Mouse (Mus musculus) liver, embryonic 11.5 days (tissue): Measurements from ENCODE around the gene Fbxw9. TPM values are rescaled to one million over a fixed set of nuclear protein-coding genes. Genes with fewer than 3 reads are reported as not detected.

Experiments
- ATAC-seq: fragments of 200-750 bp; cut with Nextera tagmentation; replicated peaks from 2 replicates; pipeline ENCODE4 v1.8.0; 2017; ENCODE audit warnings: moderate number of reproducible peaks, mild to moderate bottlenecking, moderate TSS enrichment, moderate library complexity; ENCODE audit not compliant: low FRiP score
- DNase-seq: peaks from one replicate; pipeline ENCODE4 v3.0.0-alpha.2; 2017; ENCODE audit warnings: low spot score
- H3K27ac ChIP-seq: fragments of 300-500 bp; sonication (generic); 2 replicates; pipeline ENCODE4 v1.5.1; 2014; ENCODE audit warnings: mild to moderate bottlenecking, low read depth, low read length, control low read depth
- H3K27me3 ChIP-seq: fragments of 300-500 bp; sonication (generic); replicated peaks from 2 replicates; pipeline ENCODE4 v1.6.1; 2014; ENCODE audit warnings: low read length, mixed read lengths; ENCODE audit not compliant: control insufficient read depth, insufficient read depth
- H3K36me3 ChIP-seq: fragments of 300-500 bp; sonication (generic); 2 replicates; pipeline ENCODE4 v1.6.1; 2014; ENCODE audit warnings: mild to moderate bottlenecking, low read length, moderate library complexity, mixed read lengths; ENCODE audit not compliant: control insufficient read depth, insufficient read depth
- H3K4me1 ChIP-seq: fragments of 300-500 bp; sonication (generic); replicated peaks from 2 replicates; pipeline ENCODE4 v1.6.1; 2014; ENCODE audit warnings: low read length, mixed read lengths; ENCODE audit not compliant: control insufficient read depth, insufficient read depth
- H3K4me2 ChIP-seq: fragments of 300-500 bp; sonication (generic); 2 replicates; pipeline ENCODE4 v1.6.1; 2014; ENCODE audit warnings: mild to moderate bottlenecking, control low read depth, moderate library complexity
- H3K4me3 ChIP-seq: fragments of 300-500 bp; sonication (generic); 2 replicates; pipeline ENCODE4 v1.5.1; 2014; ENCODE audit warnings: low read depth, low read length, control low read depth
- H3K9ac ChIP-seq: fragments of 300-500 bp; sonication (generic); 2 replicates; pipeline ENCODE4 v1.6.1; 2014; ENCODE audit warnings: low read depth, low read length, control low read depth
- H3K9me3 ChIP-seq: fragments of 300-500 bp; sonication (generic); 2 replicates; pipeline ENCODE4 v1.6.1; 2016; ENCODE audit warnings: low read length, inconsistent platforms, mixed read lengths; ENCODE audit not compliant: control insufficient read depth
- WGBS: fragments of 180-500 bp; shearing (Covaris S2); extraction: QIAGEN DNeasy Blood & Tissue Kit; methylation state at CpG from one replicate; pipeline ENCODE4 v1.1.7; 2014; 5-methylcytosine and 5-hydroxymethylcytosine counted together
- polyA plus RNA-seq: library from polyadenylated mRNA; unstranded; fragments of >200 nt; fragmentation: Nextera tagmentation; extraction: Ambion mirVana; gene quantifications from 2 replicates; pipeline ENCODE4 v1.2.1, GENCODE M21; 2014

Fbxw9 gene
- 15.5 and 17.4 TPM in 2 replicates for polyA plus RNA-seq

GRCm38 (mm10) chr8:85059879-85060616, at the start of gene Fbxw9:
Gene Fbxw9 (plus strand): TSS chr8:85060055.
- H3K4me1 ChIP-seq = peaks cover 11% of the 10 kb centered on the region; the same call in 1 of the 2 replicates
- peak within 1 kb of the TSS; percentile 98 for H3K4me2 ChIP-seq
- peak within 1 kb of the TSS; percentile 2; the same call in 1 of the 2 replicates for H3K27ac ChIP-seq
- H3K9ac ChIP-seq = peak within 1 kb of the TSS; percentile 70
- peak; percentile 85 for ATAC-seq
- peak; percentile 89 for DNase-seq
- peak within 1 kb of the TSS; percentile 91 for H3K4me3 ChIP-seq
- under 1% methylated on average over 52 of the region's 53 CpGs for WGBS
- H3K36me3 ChIP-seq = peaks cover 16% of the 10 kb centered on the region
- no peaks in the 10 kb centered on the region for H3K9me3 ChIP-seq
- H3K27me3 ChIP-seq = no peaks in the 10 kb centered on the region

GRCm38 (mm10) chr8:85011242-85011641, 48.6 kb upstream of the Fbxw9 start:
- Histone ChIP-seq H3K4me2 (no peak overlapping the region), H3K27me3 (peaks cover 59% of the 10 kb centered on the region), H3K9me3 (no peaks in the 10 kb centered on the region), H3K4me1 (peaks cover 4% of the 10 kb centered on the region; the same call in 1 of the 2 replicates), H3K27ac (no peak overlapping the region), H3K36me3 (no peaks in the 10 kb centered on the region), H3K9ac (no peak overlapping the region), H3K4me3 (no peak overlapping the region)
- ATAC-seq = 0 out of 2 replicates have a peak, but pooled peaks have one; percentile 42
- DNase-seq = no peak
- 12% methylated on average over 28 of the region's 28 CpGs for WGBS

- Histone ChIP-seq H3K27ac (no peak overlapping the region), H3K9ac (peak overlapping the region; percentile 21), H3K4me3 (peak overlapping the region; percentile 30), H3K4me1 (0 out of 2 replicates have a peak, but pooled peaks cover 4% of the 10 kb centered on the region), H3K36me3 (peaks cover 5% of the 10 kb centered on the region; the same call in 1 of the 2 replicates), H3K4me2 (peak overlapping the region; percentile 64), H3K27me3 (peaks cover 45% of the 10 kb centered on the region), H3K9me3 (no peaks in the 10 kb centered on the region)
- DNase-seq (peak; percentile 66), ATAC-seq (peak; percentile 69)
- 6% methylated on average over 25 of the region's 26 CpGs for WGBS
Observed at GRCm38 (mm10) chr8:85013230-85013840, 46.5 kb upstream of the Fbxw9 start.

- 69% methylated on average over 2 of the region's 2 CpGs for WGBS
- Histone ChIP-seq H3K27me3 (peaks cover 39% of the 10 kb centered on the region), H3K27ac (no peak within 1 kb of the TSS), H3K9me3 (no peaks in the 10 kb centered on the region), H3K4me1 (0 out of 2 replicates have a peak, but pooled peaks cover 4% of the 10 kb centered on the region), H3K36me3 (peaks cover 16% of the 10 kb centered on the region; the same call in 1 of the 2 replicates), H3K9ac (peak within 1 kb of the TSS; percentile 21), H3K4me2 (peak within 1 kb of the TSS; percentile 64), H3K4me3 (peak within 1 kb of the TSS; percentile 30)
- no peak for ATAC-seq
- no peak for DNase-seq
Observed at GRCm38 (mm10) chr8:85014431-85014830, 45.4 kb upstream of the Fbxw9 start, which contains the start of gene Best2. Gene Best2 (minus strand): TSS chr8:85014531.

- Histone ChIP-seq H3K4me1 (0 out of 2 replicates have a peak, but pooled peaks cover 4% of the 10 kb centered on the region), H3K9ac (no peak overlapping the region), H3K27ac (no peak overlapping the region), H3K4me3 (no peak overlapping the region), H3K9me3 (no peaks in the 10 kb centered on the region), H3K27me3 (peaks cover 23% of the 10 kb centered on the region), H3K4me2 (no peak overlapping the region), H3K36me3 (peaks cover 32% of the 10 kb centered on the region; the same call in 1 of the 2 replicates)
- ATAC-seq (no peak), DNase-seq (no peak)
- WGBS = 65% methylated on average over 10 of the region's 10 CpGs
Observed at GRCm38 (mm10) chr8:85016724-85017123, 43.1 kb upstream of the Fbxw9 start.

GRCm38 (mm10) chr8:85017209-85017608, 42.6 kb upstream of the Fbxw9 start:
- no peak for DNase-seq
- WGBS = 58% methylated on average over 5 of the region's 5 CpGs
- Histone ChIP-seq H3K27ac (no peak overlapping the region), H3K9me3 (no peaks in the 10 kb centered on the region), H3K4me3 (no peak overlapping the region), H3K4me1 (0 out of 2 replicates have a peak, but pooled peaks cover 4% of the 10 kb centered on the region), H3K27me3 (peaks cover 20% of the 10 kb centered on the region), H3K9ac (no peak overlapping the region), H3K36me3 (peaks cover 35% of the 10 kb centered on the region), H3K4me2 (no peak overlapping the region)
- no peak for ATAC-seq

- Histone ChIP-seq H3K4me1 (peaks cover 19% of the 10 kb centered on the region), H3K27ac (no peak overlapping the region), H3K36me3 (peaks cover 45% of the 10 kb centered on the region), H3K4me2 (no peak overlapping the region), H3K9ac (no peak overlapping the region), H3K9me3 (no peaks in the 10 kb centered on the region), H3K4me3 (0 out of 2 replicates have a peak overlapping the region, but pooled peaks have one; percentile 12), H3K27me3 (no peaks in the 10 kb centered on the region)
- WGBS = 96% methylated on average over 3 of the region's 3 CpGs
- ATAC-seq (no peak), DNase-seq (no peak)
Observed at GRCm38 (mm10) chr8:85021514-85022055, 38.3 kb upstream of the Fbxw9 start.

- Histone ChIP-seq H3K36me3 (peaks cover 34% of the 10 kb centered on the region), H3K27me3 (no peaks in the 10 kb centered on the region), H3K4me1 (peaks cover 30% of the 10 kb centered on the region), H3K9ac (peak overlapping the region; percentile 84; the same call in 1 of the 2 replicates), H3K9me3 (no peaks in the 10 kb centered on the region), H3K27ac (no peak overlapping the region), H3K4me3 (peak overlapping the region; percentile 100), H3K4me2 (peak overlapping the region; percentile 92)
- no peak for ATAC-seq
- no peak for DNase-seq
- 95% methylated on average over 3 of the region's 3 CpGs for WGBS
Observed at GRCm38 (mm10) chr8:85023846-85024245, 36.0 kb upstream of the Fbxw9 start.
